Mouse (Mus musculus) forelimb bud, embryonic 11.5 days (tissue): Measurements from ENCODE around the gene Myl6.
A peak's percentile ranks its signal among the peaks of the same experiment; 100 is the strongest.
"Not testable (repeated sequence)": the region's sequence is repeated elsewhere in the genome, so short reads cannot be mapped to it uniquely, and the experiment has no call there.

Experiments
- DNase-seq: peaks from one replicate; pipeline ENCODE4 v3.0.0-alpha.2; 2012; ENCODE audit warnings: low read depth, low spot score

The Myl6 gene

DNA sequence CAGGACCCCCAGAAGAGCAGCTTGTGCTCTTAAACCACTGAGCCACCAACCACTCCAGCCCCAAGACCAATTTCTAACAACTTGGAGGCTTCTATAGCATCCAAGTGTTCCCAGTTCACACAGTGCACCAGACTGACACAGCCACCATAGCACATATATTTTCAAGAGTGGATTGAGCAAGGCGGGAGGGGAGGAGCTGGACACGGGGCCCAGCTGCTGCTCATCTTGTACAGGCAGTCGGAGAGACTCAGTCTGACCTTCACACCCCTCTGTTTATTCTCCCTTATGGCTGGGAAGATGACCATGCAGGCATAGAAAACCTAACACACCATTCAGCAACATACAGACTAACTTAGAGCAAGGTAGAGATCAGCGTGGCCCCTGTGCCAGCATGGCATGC is 15.9 kb upstream of the Myl6 start:
- no peak for DNase-seq

DNA sequence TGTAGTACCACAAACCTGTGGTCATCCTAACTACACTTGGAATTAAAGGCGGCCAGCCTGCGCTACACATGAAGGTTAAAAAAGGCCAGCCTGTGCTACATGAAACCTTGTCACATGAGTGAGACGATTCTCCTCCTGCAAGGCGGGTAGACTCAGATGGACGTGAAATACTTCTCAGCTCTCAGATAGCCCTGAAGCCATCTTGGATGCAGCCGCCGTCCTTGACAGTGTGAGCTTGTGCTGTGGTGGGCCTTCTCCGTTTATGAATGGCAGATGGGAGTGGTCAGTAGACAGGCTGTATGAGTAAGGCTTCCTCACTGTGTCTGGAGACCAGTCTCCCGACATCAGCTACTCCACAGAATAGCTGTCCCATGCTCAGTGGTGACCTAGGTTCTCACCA is 15.3 kb upstream of the Myl6 start:
- DNase-seq: no peak

DNA sequence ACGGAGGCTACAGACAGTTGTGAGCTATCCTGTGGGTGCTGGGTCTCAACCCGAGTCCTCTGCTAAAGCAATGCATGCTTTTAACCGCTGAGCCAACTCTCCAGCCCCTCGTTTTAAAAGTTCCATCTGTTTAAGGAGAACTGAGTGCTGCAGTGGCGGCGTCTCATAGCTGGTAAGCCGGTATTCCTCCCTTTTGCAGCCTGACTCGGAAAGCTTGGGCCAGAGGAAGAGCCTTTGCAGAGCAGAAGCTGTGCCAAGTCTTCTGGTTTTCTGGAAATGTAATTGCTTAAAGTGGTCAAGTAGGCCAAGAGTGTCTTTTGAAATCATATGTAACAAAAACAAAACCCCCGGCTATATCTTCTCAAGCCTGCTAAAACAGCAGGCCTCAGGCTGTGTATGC is 14.3 kb upstream of the Myl6 start:
- DNase-seq: no peak

DNA sequence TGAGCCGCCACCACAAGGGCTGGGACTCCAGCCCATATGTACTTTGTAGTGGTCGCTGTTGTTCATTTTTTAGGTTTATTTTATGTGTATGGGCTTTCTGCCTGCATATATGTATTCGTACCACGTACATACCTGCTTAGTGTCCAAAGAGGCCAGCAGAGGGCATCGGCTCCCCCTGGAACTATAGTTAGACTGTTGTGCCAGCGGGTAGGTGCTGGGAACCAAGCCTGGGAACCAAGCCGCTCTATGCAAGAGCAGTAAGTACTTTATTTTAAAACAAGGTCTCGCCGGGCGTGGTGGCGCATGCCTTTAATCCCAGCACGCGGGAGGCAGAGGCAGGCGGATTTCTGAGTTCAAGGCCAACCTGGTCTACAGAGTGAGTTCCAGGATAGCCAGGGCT is 12.0 kb upstream of the Myl6 start:
- no peak for DNase-seq

DNA sequence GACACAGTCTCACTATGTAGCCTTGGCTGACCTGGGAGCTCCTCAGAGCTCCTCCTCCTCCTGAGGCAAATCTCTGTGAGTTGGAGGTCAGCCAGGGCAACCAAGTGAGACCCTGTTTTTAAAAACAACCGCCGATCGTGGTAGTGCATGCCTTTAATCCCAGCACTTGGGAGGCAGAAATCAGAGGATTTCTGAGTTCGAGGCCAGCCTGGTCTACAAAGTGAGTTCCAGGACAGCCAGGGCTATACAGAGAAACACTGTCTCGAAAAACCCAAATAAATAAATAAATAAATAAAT is 11.4 kb upstream of the Myl6 start:
- not testable (repeated sequence) for DNase-seq

DNA sequence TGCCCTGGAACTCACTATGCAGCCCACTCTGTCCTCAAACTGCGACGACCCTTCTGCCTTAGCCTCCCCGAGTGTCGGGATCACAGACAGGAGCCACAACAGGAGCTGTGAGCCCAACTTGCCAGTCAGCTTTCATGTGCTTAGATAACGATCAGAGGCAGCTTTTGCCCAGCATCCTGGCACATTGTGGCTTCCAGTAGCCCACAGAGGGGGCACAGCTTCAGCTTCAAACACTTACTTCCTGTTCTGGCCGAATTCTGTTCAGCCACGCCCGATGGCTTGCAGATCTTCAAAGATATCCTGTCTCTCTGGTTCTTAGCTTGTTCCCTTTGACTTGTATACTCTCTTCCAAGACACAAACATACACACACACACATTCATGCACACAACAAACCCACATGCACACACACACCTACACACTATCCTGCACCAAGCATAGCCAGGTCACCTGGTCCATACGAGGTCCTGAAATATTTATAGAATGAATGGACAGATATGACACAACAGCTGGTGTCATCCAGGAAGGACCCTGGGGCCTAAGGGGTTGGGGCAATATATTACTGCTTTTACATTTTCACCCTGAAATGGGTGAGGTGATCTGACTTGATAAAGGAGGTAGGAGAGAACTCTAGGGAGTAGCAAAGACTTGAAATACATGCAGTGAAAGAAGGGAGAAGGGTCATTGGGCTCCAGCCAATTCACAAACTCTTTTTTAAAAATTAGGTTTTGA is 10.9 kb upstream of the Myl6 start:
- no peak for DNase-seq

DNA sequence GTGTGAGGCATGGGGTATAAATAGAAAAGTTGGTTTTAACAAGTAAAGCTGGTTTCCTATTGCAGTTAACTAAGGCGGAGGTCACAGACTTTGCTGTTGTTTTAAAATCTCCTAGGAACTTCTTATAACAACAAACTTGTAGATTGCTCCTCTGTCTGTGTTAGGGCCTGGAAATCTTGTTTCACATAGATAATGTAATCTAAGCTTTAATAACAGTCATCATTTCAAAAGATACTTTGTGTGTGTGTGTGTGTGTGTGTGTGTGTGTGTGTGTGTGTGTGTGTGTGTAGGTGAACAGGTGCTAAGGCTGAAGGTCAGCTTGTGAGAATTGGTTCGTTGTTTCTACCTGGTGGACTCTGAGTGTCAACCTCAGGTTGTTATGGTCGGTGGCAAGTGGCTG is 10.1 kb upstream of the Myl6 start:
- DNase-seq: no peak

DNA sequence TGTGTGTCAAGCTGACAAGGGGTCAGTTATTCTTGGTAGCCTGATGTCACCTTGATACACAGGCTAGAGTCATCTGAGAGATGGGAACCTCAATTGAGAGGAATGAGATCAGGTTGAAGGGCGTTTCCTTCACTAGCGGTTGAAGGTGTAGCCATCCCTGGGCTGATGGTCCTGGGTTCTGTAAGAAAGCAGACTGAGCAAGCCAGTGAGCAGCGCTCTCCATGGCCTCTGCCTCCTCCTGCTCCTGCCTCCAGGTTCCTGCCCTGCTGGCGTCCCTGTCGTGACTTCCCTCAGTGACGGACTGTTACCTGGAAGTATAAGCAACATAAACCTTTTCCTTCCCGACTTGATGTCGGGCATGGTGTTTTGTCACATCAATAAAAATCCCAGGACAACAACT is 9.6 kb upstream of the Myl6 start:
- DNase-seq: no peak

DNA sequence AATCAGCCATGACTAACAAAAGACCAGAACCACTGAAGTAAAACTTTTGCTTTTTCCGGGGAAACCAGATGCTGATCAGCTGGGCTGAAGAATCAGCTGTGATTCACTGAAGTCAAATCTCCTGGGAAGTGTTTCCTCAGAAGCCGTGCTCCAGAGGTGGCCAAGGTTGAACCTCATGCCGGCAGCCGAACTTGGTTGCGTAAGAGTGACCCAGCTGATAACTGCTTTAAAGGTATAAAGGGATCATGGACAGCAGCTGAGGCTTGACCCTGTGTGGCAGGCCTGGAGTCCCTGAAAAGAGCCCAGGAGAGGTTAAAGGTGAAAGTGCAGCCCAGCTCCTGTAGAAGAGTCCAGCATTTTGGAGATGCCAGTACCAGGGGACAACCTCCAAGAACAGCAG is 8.4 kb upstream of the Myl6 start:
- no peak for DNase-seq

DNA sequence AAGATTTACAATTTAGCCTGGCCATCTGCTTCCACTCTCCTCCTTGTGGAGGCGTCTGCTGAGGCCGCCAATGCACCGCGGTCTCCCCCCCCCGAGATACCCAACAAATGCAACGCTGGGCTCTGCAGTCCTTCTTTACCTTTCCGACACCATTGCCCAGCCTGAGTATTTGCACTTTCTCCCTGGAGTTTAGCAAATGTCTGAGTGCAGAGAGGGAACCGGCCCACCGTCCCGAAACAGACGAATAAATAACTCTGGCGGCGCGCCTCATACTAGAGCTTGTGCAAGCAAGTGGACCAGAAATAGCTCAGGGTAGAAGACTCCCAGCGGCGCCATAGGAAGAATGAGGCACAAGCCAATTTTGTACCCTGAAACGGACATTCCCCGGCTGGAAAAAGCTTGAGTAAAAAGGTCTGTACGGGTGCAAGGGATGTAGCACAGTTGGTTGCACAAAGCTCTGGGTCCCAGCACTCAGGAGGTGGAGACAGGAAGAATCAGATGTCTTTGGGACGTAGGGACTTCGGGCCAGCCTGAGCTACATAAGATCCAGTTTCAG is 5.2 kb upstream of the Myl6 start:
- DNase-seq: peak; percentile 37

DNA sequence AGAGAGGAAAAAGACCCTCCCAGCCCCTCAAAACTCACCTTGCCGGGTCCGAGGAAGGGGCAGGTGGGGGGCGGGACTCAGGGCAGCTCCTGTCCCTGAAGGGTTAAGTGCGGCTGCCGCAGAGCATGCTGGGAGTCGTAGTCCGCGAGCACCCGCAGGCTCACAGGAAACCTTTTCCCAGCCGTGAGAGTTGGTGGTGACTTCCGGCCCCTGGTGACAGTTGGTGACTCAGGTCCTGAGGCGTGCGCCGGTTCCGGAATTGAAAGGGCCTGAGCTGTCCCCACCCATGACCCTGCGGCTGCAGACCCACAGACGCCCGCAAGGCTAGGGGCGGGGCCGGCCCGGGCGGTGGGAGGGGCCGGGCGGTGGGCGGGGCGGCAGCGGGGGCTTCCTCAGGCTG is 4.6 kb upstream of the Myl6 start, which contains the start of gene Myl6b:
TSS of gene Myl6b (minus strand) at position 96 of the 400 bp plus-strand sequence.
- peak; percentile 96 for DNase-seq

DNA sequence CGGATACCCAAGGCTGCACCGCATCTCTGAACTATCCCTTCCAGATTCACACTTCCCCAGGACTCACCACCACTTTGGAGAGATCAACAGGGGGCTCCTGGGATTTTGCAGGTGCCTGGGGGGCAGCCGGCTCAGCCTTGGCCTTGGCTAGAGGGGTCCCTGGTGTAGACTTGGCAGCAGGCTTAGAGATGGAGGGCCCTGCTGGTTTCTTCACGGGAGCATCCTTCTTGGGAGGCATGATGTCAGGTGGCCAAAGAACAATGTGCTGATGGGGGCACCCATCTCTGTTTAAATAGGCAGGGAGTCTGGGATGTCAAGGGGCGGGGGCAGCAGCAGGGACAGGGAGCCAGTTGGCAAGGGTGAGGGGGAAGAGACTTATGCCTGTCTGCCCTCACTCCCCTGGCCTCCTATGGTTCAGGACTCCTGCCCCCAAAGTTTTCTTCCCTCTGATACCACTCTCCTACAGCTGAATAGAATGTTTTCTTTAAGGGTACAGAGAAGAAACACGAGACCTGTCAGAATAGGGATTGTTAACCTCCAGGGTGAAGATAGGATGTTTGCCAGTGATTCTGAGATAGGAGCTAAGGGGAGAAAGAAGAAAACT is 3.3 kb upstream of the Myl6 start:
- no peak for DNase-seq

DNA sequence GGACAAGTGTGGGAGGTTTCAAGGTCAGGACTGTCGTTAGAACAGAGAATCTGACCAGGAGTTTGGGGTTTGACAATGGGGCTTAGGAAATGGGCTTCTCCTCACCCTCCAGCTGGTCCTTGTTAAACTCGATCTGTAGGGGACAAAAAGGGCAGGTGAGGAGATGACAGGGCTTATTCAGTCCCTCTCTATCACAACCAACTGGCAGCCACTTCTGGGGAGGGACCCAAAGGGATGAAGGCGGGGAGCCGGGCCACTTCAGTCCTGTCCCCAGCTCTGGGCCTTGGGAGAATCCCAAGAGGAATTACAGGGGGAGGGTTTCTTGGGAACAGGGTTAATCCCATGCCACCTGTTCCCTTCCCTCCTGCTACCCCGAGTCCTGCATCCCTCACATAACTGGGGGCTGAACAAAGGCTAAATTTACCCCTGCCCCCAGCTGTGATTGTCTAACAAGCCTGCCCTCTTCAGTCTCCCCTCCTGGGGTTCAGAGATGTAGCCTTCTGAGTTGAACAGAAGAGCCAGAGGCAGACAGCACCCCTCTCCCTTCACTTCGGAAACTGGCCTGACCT is 2.6 kb upstream of the Myl6 start:
- no peak for DNase-seq

DNA sequence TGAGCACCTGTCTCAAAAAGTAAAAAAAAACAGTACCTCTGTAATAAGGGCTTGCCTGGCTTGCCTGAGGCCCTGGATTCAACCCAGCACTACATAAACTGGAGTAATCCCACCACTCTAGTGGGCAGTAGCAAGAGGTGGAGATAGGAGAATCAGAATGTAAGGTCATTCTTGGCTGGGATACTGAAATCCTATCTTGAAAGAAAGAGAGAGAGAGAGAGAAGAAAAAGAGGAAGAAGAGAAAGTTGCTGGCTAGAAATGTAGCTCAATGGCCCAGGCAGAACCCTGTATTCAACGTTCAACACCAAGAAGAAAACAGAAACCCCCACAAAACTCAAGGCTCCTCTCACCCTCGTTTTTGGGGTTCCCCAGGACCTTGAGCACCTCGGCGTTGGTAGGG is 2.0 kb upstream of the Myl6 start:
- no peak for DNase-seq

DNA sequence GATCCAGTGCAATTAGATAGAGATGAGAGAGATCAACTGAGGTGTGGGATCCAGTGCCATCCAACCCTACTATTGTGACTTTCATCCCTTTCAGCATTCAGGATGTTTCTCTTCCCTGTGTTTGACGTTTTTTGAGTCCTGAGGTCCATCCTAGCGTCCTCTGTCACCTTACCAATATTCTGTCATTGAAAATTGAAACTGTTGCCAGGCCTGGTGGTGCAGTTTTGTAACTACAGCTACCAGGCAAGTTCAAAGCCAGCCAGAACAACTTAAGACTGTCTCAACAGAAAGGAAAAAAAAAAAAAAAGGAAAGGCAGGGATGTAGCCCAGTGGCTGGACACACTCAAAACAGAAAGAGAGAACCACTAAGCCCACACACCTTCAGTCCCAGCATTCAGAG is 1.3 kb upstream of the Myl6 start:
- DNase-seq: no peak

DNA sequence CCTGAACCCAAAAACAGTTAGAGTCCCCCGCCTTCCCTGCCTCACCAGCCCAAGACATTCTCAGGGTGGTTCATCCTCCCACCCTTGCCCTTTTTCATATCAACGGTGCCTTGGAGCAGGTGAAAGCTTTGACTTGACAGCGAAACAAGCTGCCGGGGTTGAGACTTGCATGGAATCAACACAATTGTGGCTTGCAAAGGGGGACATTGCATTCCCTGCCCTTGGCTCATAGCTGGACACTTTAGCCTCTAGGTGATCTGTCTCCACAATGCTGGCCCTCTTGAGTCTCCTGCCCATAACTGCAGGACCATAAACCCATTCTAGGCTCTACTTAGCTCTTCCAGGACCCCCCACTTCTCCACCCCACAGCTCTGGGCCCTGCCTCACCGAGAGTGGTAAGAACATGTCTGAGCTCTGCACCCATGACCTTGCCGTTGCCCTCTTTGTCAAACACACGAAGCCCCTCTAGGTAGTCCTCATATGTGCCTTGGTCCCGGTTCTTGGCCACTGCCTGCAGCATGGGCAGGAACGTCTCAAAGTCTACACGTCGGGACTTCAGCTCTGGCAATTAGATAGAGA is 811 bp upstream of the Myl6 start:
- DNase-seq: no peak

DNA sequence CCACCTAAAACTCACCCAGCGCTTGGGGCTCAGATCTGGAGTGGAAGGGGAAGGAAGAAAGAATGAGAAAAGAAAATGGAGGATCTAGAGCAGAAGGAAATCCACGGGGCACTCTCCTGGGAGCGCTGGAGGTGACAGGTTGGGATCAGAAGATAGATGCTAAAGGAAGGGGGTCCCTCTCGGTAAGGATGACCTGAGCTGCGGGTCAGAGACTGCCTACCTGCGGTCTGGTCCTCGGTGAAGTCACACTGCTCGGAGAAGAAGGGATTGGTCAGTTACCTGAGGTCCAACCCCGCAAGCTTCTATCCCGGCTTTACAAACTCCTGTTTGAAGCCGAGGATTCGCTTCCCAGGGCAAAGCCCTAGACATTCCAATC is 638 bp downstream of the Myl6 start:
- DNase-seq: no peak

DNA sequence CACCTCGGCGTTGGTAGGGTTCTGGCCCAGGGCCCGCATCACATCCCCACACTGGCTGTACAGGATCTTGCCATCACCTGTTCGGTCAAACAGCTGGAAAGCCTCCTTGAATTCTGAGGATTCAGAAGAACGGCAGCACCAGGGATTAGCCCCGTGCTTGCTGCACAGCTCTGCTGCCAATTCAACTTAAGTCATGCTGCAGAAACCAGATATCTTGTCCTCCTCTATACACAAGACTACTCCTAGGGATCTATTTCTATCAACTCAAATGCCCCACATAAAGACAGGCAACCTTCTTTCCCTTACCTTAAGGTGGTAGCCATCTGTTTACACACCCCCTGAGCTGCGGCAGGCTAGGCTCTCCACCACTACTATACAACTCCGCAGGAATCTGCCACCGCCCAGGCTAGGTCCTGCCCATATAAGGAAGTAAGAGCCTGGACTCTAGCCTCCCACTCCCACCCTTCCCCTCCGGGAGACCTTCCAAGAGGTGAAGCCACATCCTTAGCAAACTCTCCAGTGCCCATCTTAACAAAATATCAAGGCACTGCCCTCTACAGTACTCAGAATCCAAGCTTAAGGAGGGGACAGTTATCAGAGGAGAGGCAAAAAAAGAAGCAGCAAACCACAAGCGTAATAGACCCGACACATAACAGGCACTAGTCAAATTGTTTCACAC is 1.2 kb downstream of the Myl6 start:
- DNase-seq: peak; percentile 36

DNA sequence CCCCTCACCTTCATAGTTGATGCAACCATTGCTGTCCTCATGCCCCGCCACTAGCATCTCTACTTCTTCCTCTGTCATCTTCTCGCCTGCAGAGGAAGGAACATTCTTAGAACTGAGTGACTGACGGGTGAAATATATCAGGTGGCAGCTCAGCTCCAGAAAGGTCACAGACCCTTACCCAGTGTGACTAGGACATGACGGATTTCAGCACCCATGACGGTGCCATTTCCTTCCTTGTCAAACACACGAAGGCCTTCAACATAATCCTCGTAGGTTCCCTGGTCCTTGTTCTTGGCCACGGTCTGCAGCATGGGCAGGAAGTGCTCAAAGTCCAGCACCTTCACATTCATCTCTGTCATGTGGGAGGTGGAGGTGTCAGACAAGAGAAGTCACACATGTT is 1.9 kb downstream of the Myl6 start:
- DNase-seq: not testable (repeated sequence)

DNA sequence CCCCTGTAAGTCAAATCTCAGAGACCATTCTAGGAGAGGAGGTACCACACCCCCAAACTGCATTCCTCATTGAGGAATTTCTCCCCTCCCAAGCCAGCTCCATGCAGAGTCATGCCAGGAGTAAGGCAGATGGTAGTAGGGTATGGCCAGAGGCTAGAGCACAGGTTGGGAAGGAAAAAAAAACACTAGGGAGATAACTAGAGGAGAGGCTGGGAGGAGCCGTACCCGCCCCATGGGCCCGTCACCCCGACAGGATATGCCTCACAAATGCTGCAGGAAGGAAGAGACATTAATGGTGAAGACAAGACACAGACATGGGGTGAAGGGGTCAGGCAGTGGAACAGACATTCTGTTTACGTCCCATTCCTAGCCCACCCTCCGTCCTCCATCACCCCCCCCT is 2.5 kb downstream of the Myl6 start:
- DNase-seq: no peak

DNA sequence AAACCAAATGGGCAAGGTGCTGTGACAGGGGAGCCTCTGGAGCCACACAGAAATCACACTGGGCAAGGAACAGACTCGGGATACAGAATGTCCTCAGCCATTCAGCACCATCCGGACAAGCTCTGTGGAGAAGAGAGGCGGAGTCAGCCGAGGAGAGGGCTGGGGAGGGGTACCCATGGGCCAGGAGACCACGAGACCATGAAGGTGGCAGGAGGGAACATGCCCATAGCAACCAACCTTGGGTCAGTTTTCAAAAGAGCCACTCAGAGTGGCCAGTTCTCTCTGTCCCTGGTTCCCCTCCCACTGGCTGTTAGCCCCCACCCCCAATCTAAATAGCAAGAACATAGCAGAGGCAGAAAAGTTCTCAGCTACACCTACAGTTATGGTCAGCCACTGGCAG is 3.0 kb downstream of the Myl6 start:
- DNase-seq: no peak

DNA sequence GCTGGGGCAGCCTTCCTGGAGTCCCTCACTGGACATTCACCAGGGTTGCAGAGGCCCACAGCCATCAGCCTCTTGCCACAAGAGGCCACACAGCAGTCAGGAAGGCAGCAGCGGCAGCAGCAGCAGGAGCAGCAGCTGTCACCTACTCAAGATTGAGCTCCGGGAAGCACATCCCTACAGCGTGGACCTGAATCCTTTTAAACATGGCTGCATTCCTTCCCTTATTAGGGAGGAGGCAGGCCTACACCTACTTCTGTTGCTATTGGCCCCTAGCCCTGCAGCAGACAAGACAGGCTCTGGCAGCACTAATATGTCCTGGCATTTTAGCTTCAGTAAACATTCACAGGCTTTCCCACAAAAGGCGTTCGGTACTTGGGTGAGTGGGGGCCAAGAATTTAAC is 3.7 kb downstream of the Myl6 start:
- no peak for DNase-seq
